Mouse (Mus musculus): ENCODE measurements around the gene Cap2.

Gene Cap2

GRCm38 (mm10) chr13:46632796-46633195 is 131.1 kb downstream of the Cap2 start:
- DNase-seq (ENCODE audit: low read depth, low spot score): peak; percentile 60

- no peak for DNase-seq (ENCODE audit: low read depth, low spot score)
These were observed 131.9 kb downstream of the Cap2 start for GRCm38 (mm10) chr13:46633320-46634132.

GRCm38 (mm10) chr13:46634133-46634488 is 132.5 kb downstream of the Cap2 start:
- DNase-seq (ENCODE audit: low read depth, low spot score): no peak

GRCm38 (mm10) chr13:46640608-46641468 is 139.2 kb downstream of the Cap2 start:
- peak; percentile 28 for DNase-seq (ENCODE audit: low read depth, low spot score)

GRCm38 (mm10) chr13:46642318-46642717 is 140.7 kb downstream of the Cap2 start:
- DNase-seq (ENCODE audit: low read depth, low spot score): peak; percentile 69

- DNase-seq (ENCODE audit: low read depth, low spot score): peak; percentile 37
These were observed 142.5 kb downstream of the Cap2 start for GRCm38 (mm10) chr13:46644175-46644574.

GRCm38 (mm10) chr13:46645476-46645875 is 143.8 kb downstream of the Cap2 start:
- peak; percentile 78 for DNase-seq (ENCODE audit: low read depth, low spot score)

GRCm38 (mm10) chr13:46651853-46652252 is 150.2 kb downstream of the Cap2 start:
- DNase-seq (ENCODE audit: low read depth, low spot score): no peak

GRCm38 (mm10) chr13:46652671-46653070 is 151.0 kb downstream of the Cap2 start:
- DNase-seq (ENCODE audit: low read depth, low spot score): no peak

- no peak for DNase-seq (ENCODE audit: low read depth, low spot score)
These were observed 152.0 kb downstream of the Cap2 start for GRCm38 (mm10) chr13:46653671-46654070.

GRCm38 (mm10) chr13:46654566-46654965 is 152.9 kb downstream of the Cap2 start:
- no peak for DNase-seq (ENCODE audit: low read depth, low spot score)

- peak; percentile 61 for DNase-seq (ENCODE audit: low read depth, low spot score)
These were observed 157.6 kb downstream of the Cap2 start for GRCm38 (mm10) chr13:46659211-46659610.

- peak; percentile 63 for DNase-seq (ENCODE audit: low read depth, low spot score)
These were observed 161.9 kb downstream of the Cap2 start for GRCm38 (mm10) chr13:46663461-46663964.

GRCm38 (mm10) chr13:46669048-46669619 is 167.5 kb downstream of the Cap2 start, which contains the start of gene Fam8a1:
TSS of gene Fam8a1 (plus strand) at chr13:46669522.
- peak; percentile 84 for DNase-seq (ENCODE audit: low read depth, low spot score)

GRCm38 (mm10) chr13:46669620-46670271 is 168.1 kb downstream of the Cap2 start:
- no peak for DNase-seq (ENCODE audit: low read depth, low spot score)

- DNase-seq (ENCODE audit: low read depth, low spot score): no peak
These were observed 168.9 kb downstream of the Cap2 start for GRCm38 (mm10) chr13:46670514-46670913.

GRCm38 (mm10) chr13:46674601-46675000 is 173.0 kb downstream of the Cap2 start:
- no peak for DNase-seq (ENCODE audit: low read depth, low spot score)

- DNase-seq (ENCODE audit: low read depth, low spot score): no peak
These were observed 176.1 kb downstream of the Cap2 start for GRCm38 (mm10) chr13:46677721-46678120.

GRCm38 (mm10) chr13:46682921-46683320 is 181.3 kb downstream of the Cap2 start:
- DNase-seq (ENCODE audit: low read depth, low spot score): no peak

GRCm38 (mm10) chr13:46683370-46683769 is 181.7 kb downstream of the Cap2 start:
- no peak for DNase-seq (ENCODE audit: low read depth, low spot score)

- no peak for DNase-seq (ENCODE audit: low read depth, low spot score)
These were observed 189.1 kb downstream of the Cap2 start for GRCm38 (mm10) chr13:46690559-46691241.
